Mouse (Mus musculus) G1E (cell line): Measurements from ENCODE around the gene Pgf.

ENCODE experiments used
- CTCF ChIP-seq: IDR thresholded peaks from 2 replicates; pipeline ENCODE4 v1.5.1; 2012; ENCODE audit warnings: low read depth, low read length, inconsistent platforms, mixed read lengths
- TAL1 ChIP-seq: conservative IDR thresholded peaks from 2 replicates; pipeline ENCODE4 v1.6.1; 2012; ENCODE audit warnings: low read depth, low read length, inconsistent platforms, mixed read lengths

DNA sequence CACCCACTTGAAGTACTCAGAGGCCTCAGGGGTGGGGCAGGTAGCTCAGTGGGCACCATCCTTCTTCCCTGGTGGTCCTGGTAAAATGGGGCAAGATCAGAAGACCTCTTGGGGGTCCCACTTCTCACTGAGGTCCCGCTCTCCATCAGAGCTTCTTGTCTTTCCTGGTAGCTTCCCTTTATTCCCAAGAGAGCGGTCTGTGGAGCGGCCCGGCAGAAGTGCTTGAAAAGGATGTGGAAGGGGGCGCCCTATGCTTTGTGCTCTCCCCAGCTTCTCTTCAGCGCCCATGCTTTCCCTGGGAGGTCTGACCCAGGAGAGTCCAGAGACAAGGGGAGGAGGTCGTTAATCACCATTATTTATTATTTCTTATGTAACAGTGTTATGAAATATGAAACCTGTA, 19.8 kb upstream of the Pgf start:
- no peak for TF ChIP-seq TAL1
- TF ChIP-seq CTCF = no peak
